Mouse (Mus musculus) adrenal gland, postnatal 36 days (tissue): Measurements from ENCODE around the gene Ibtk. TPM values are rescaled to one million over a fixed set of nuclear protein-coding genes. Genes with fewer than 3 reads are reported as not detected.

Source experiments
- DNase-seq, 2 experiments: peaks; one replicate each; pipeline ENCODE4 v3.0.0; 2021; ENCODE audit warnings: mixed read lengths in 1 of 2
- total RNA-seq, 2 experiments: library from RNA; stranded (reverse); gene quantifications; 2 replicates each; pipeline ENCODE4 v1.2.3; 2021

The Ibtk gene
- total RNA-seq, 2 experiments from 2014 or later = 39.0 to 60.8 TPM

GRCm38 (mm10) chr9:85707302-85707701, 41.8 kb downstream of the Ibtk start:
- peak; percentile 36 to 39 for DNase-seq

- no peak for DNase-seq
Measured at GRCm38 (mm10) chr9:85701981-85702380, 47.2 kb downstream of the Ibtk start.

- DNase-seq = no peak
Measured at GRCm38 (mm10) chr9:85695606-85696005, 53.5 kb downstream of the Ibtk start.

- peak in 1 of 2 experiments; percentile 34 for DNase-seq
Measured at GRCm38 (mm10) chr9:85693231-85694116, 55.7 kb downstream of the Ibtk start.

- no peak for DNase-seq
Measured at GRCm38 (mm10) chr9:85685010-85685409, 64.1 kb downstream of the Ibtk start.

- no peak for DNase-seq
Measured at GRCm38 (mm10) chr9:85675131-85675905, 73.8 kb downstream of the Ibtk start.

GRCm38 (mm10) chr9:85673907-85674481, 75.1 kb downstream of the Ibtk start:
- peak; percentile 42 for DNase-seq

- no peak for DNase-seq
Measured at GRCm38 (mm10) chr9:85671582-85672331, 77.4 kb downstream of the Ibtk start.

- DNase-seq = no peak
Measured at GRCm38 (mm10) chr9:85664316-85664715, 84.8 kb downstream of the Ibtk start.

GRCm38 (mm10) chr9:85663810-85664209, 85.3 kb downstream of the Ibtk start:
- DNase-seq = no peak

GRCm38 (mm10) chr9:85663091-85663490, 86.0 kb downstream of the Ibtk start:
- no peak for DNase-seq

GRCm38 (mm10) chr9:85653401-85653800, 95.7 kb downstream of the Ibtk start:
- peak in 1 of 2 experiments; percentile 10 for DNase-seq

- DNase-seq = peak in 1 of 2 experiments; percentile 7
Measured at GRCm38 (mm10) chr9:85638276-85638675, 110.9 kb downstream of the Ibtk start.

Other genes with a start within 250 kb of the Ibtk start
- 1 to 10 TPM; 2.7 to 4.7 TPM for gene Tpbg, start 93.0 kb upstream of the Ibtk start, total RNA-seq